Mouse (Mus musculus): ENCODE results near the gene C2cd2.

The C2cd2 gene

DNA sequence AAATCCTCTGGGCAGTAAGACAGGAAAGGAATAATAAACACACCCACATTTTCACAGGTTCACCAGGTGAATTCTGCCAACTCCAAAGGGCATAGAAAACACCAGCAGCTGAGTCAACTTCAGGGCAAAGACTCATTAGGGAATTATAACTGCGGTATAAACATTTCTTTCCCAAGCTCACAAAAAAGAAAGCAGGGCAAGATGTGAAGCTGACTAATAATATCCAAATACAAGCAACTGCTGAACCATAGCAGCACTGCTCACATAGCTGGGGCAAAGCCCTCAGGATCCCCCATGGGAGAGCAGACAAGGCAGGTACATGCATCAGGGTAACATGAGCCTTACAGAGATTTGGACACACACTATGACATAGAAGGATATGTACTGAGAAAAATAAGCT is 145.0 kb downstream of the C2cd2 start:
- in situ Hi-C loops (cut with MboI; ENCODE audit: low sequenced_read_pairs), result no loop called here

- in situ Hi-C loops (cut with MboI; ENCODE audit: low sequenced_read_pairs), result no loop called here
Observed at GRCm38 (mm10) chr16:97815269-97815668, 147.1 kb downstream of the C2cd2 start.

DNA sequence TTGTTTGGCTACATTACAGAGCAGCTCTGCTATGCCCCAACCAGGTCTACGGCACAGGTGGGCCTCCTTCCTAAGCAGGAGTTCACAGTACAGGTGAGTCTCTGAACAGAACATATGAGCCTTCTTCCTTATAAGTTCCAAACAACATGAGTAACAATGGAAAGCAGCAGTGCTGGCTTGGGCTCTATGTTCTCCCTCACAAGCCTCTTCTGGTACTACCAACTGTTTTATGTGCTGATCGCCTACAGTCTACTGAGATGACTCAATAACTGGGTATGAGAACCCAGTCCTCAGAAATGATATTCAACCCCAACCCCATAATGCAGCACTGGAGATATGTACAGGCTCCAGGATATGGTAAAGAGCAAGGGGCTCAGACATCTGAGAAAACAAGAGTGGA is 148.3 kb downstream of the C2cd2 start:
- in situ Hi-C loops (cut with MboI; ENCODE audit: low sequenced_read_pairs), result no loop called here

DNA sequence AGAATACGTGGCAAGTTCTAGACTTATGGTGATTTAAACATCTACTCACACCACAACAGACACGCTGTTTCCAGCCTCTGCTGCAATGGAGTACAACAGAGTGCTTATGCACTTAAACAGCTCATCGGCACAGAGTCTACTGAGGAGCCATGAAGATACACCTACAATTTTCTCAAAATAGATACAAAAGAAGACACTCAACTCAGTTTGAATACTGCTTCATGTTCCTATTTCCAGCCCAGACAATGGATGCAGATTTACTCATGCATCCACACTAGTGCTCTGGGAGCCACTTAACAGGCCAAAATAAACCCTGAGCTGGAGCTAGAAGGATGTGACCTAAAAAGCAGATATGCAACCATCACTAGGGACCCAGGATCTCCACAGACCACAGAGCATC is 153.5 kb downstream of the C2cd2 start:
- in situ Hi-C loops (cut with MboI; ENCODE audit: low sequenced_read_pairs), result no loop called here

DNA sequence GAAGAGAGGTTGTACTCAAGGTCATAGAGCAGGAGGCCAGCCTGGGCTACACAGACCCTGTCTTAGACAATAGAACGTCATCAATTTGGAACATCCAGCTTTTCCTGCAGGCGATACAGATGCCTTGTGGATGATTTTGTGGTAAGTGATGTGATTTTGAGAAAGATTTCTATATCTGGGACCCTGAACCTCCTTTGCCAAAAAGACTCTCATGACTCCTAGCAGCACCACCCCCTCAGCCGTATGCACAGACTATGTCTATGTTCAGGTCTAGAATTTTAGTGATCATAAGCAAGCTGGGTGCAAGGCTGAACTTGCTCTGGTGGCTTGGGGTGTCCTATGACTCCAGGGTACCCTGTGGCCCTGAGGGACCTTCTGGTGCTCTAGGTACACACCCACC is 156.8 kb downstream of the C2cd2 start:
- in situ Hi-C loops (cut with MboI; ENCODE audit: low sequenced_read_pairs), result no loop called here

All from CH12F3 (cell line).